Mouse (Mus musculus): ENCODE measurements around the gene Calcoco2. TPM values are rescaled to one million over a fixed set of nuclear protein-coding genes. Genes with fewer than 3 reads are reported as not detected.

The Calcoco2 gene
- polyA plus RNA-seq, 1 experiment from 2014 or later = not detected

DNA sequence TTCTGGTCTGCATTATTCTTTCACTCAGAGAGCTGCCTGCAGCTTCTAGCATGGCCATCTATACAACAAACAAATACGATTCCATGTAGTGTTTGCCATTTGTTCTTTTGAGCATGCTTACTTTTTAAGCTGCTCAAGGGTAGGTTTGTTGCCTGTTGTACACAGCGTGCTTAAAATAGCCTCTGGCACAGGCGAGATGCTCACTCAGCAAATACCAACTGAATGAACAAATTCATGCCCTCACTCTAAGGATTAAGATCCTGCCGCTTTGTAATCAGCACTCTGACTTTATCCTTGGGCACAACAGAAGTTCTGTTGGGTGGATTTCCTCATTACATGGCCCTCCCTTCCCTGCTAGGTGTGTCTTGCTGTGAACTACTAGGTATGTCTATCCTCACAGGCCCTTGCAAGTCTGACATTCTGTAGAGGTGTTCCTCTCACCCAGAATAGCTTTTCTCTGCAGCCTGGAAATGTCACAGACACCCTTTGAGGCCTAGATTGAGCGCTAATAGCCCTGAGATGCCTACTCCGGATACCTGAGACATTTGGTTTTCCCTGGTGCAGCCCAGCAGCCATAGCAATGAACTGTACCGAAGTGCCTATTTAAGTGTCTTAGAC, 19.0 kb downstream of the Calcoco2 start:
- no peak for TF ChIP-seq CTCF (IDR thresholded peaks at IDR 0.05; ENCODE audit: low read depth)
- WGBS = 38% methylated on average over 7 of the region's 7 CpGs
- Histone ChIP-seq H3K9me3 (ENCODE audit: control insufficient read depth) (no peaks in the 10 kb centered on the region), H3K27me3 (replicated peaks; ENCODE audit: control insufficient read depth, insufficient read depth, low read length) (no peaks in the 10 kb centered on the region), H3K4me2 (replicated peaks; ENCODE audit: low read depth) (no peak overlapping the region), H3K4me1 (replicated peaks; ENCODE audit: control insufficient read depth, insufficient read depth, low read length) (no peaks in the 10 kb centered on the region), H3K27ac (ENCODE audit: low read depth, low read length) (no peak overlapping the region), H3K9ac (ENCODE audit: low read depth, low read length) (no peak overlapping the region), H3K36me3 (ENCODE audit: control insufficient read depth, insufficient read depth) (no peaks in the 10 kb centered on the region), H3K4me3 (ENCODE audit: low read depth, low read length) (no peak overlapping the region)
- ATAC-seq = no peak

DNA sequence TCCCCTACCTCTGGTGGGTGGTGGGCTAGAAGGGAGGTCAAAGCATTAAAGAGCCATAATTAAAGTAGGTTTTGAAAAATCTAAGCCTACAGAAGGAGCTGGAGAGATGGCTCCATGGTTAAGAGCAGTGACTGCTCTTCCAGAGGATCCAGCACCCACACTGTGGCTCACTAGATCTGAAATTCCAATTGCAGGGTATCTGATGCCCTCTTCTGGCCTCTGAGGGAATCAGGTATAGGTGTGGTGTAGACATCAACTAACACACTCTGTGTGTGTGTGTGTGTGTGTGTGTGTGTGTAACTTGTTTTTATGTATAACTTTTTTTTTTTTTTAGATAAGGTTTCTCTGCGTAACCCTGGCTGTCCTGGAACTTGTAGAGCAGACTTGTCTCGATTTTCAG, 20.7 kb downstream of the Calcoco2 start:
- 50% methylated on average over 2 of the region's 2 CpGs for WGBS
- no peak for ATAC-seq
- H3K4me1 ChIP-seq (replicated peaks; ENCODE audit: control insufficient read depth, insufficient read depth, low read length) = no peaks in the 10 kb centered on the region

DNA sequence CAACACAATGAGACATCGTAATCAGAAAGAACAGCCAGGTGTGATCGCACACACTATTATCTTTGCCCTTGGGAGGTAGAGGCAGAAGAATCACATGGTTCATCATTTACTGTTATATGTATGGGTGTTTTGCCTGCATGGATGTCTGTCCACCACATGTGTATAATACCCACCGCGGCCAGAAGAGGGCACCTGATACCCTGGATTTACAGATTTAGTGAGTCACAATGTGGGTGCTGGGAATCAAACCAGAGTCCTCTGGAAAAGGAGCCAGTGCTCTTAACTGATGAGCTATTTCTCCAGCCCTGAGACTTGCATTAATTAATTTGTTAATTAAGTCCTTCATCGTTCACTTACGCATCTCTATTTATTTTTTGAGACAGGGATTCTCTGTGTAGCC, 23.8 kb downstream of the Calcoco2 start:
- Histone ChIP-seq H3K36me3 (ENCODE audit: control insufficient read depth, insufficient read depth) (no peaks in the 10 kb centered on the region), H3K4me3 (ENCODE audit: low read depth, low read length) (no peak overlapping the region), H3K4me2 (replicated peaks; ENCODE audit: low read depth) (no peak overlapping the region), H3K4me1 (replicated peaks; ENCODE audit: control insufficient read depth, insufficient read depth, low read length) (no peaks in the 10 kb centered on the region), H3K9me3 (ENCODE audit: control insufficient read depth) (no peaks in the 10 kb centered on the region), H3K27ac (ENCODE audit: low read depth, low read length) (no peak overlapping the region), H3K27me3 (replicated peaks; ENCODE audit: control insufficient read depth, insufficient read depth, low read length) (no peaks in the 10 kb centered on the region), H3K9ac (ENCODE audit: low read depth, low read length) (no peak overlapping the region)
- no peak for TF ChIP-seq CTCF (IDR thresholded peaks at IDR 0.05; ENCODE audit: low read depth)
- WGBS = 91% methylated on average over 6 of the region's 6 CpGs
- no peak for ATAC-seq

More for the DNA sequence above, 20.7 kb downstream of the Calcoco2 start:
- Histone ChIP-seq H3K4me2 (replicated peaks; ENCODE audit: low read depth) (no peak overlapping the region), H3K4me3 (ENCODE audit: low read depth, low read length) (no peak overlapping the region), H3K36me3 (ENCODE audit: control insufficient read depth, insufficient read depth) (no peaks in the 10 kb centered on the region), H3K27ac (ENCODE audit: low read depth, low read length) (no peak overlapping the region), H3K9ac (ENCODE audit: low read depth, low read length) (no peak overlapping the region), H3K27me3 (replicated peaks; ENCODE audit: control insufficient read depth, insufficient read depth, low read length) (no peaks in the 10 kb centered on the region), H3K9me3 (ENCODE audit: control insufficient read depth) (no peaks in the 10 kb centered on the region)
- TF ChIP-seq CTCF (IDR thresholded peaks at IDR 0.05; ENCODE audit: low read depth) = peak; percentile 76

DNA sequence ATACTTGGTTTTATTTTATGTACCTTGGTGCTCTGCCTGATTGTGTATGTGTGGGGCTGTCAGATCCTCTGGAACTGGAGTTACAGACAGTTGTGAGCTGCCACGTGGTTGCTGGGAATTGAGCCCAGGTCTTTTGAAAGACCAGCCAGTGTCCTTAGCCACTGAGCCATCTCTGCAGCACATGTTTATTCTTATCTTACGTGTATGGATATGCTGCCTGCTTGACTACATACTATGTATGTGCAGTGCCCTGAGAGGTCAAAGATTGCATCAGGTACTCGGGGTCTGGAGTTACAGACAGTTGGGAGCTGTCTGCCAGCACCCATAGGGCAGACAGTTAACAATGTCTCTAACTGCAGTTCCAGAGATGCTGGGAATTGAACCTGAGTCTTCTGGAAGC, 29.1 kb downstream of the Calcoco2 start:
- no peak overlapping the region for H3K9ac ChIP-seq (ENCODE audit: low read depth, low read length)
- H3K4me2 ChIP-seq (replicated peaks; ENCODE audit: low read depth) = no peak overlapping the region
- 56% methylated on average over 3 of the region's 3 CpGs for WGBS
- no peaks in the 10 kb centered on the region for H3K9me3 ChIP-seq (ENCODE audit: control insufficient read depth)
- H3K4me1 ChIP-seq (replicated peaks; ENCODE audit: control insufficient read depth, insufficient read depth, low read length) = no peaks in the 10 kb centered on the region
- no peak for TF ChIP-seq CTCF (IDR thresholded peaks at IDR 0.05; ENCODE audit: low read depth)
- H3K27me3 ChIP-seq (replicated peaks; ENCODE audit: control insufficient read depth, insufficient read depth, low read length) = no peaks in the 10 kb centered on the region
- ATAC-seq = no peak
- H3K27ac ChIP-seq (ENCODE audit: low read depth, low read length) = no peak overlapping the region
- no peaks in the 10 kb centered on the region for H3K36me3 ChIP-seq (ENCODE audit: control insufficient read depth, insufficient read depth)
- H3K4me3 ChIP-seq (ENCODE audit: low read depth, low read length) = no peak overlapping the region

DNA sequence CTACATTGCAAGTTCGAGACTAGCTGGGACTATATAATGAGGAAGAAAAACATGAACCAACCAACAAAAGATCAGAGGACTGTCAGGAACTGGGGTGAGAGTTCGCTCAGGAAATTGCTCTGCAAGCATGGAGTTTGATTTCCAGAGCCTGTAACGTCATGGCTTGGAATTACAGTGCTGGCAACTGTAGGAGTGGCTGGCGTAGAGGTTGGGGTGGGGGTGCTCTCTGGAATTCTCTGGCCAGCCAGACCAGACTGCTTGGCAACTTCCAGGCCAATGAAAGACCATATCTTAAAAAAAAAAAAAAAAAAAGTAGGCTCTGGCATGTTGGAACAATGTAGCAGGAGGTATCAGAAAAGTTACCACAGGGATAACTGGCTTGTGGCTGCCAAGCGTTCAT, 31.0 kb downstream of the Calcoco2 start:
- Histone ChIP-seq H3K9me3 (ENCODE audit: control insufficient read depth) (no peaks in the 10 kb centered on the region), H3K27me3 (replicated peaks; ENCODE audit: control insufficient read depth, insufficient read depth, low read length) (no peaks in the 10 kb centered on the region), H3K4me3 (ENCODE audit: low read depth, low read length) (no peak overlapping the region), H3K4me1 (replicated peaks; ENCODE audit: control insufficient read depth, insufficient read depth, low read length) (no peaks in the 10 kb centered on the region), H3K36me3 (ENCODE audit: control insufficient read depth, insufficient read depth) (no peaks in the 10 kb centered on the region), H3K9ac (ENCODE audit: low read depth, low read length) (no peak overlapping the region), H3K4me2 (replicated peaks; ENCODE audit: low read depth) (no peak overlapping the region), H3K27ac (ENCODE audit: low read depth, low read length) (no peak overlapping the region)
- 72% methylated on average over 5 of the region's 5 CpGs for WGBS
- no peak for ATAC-seq
- TF ChIP-seq CTCF (IDR thresholded peaks at IDR 0.05; ENCODE audit: low read depth) = no peak

DNA sequence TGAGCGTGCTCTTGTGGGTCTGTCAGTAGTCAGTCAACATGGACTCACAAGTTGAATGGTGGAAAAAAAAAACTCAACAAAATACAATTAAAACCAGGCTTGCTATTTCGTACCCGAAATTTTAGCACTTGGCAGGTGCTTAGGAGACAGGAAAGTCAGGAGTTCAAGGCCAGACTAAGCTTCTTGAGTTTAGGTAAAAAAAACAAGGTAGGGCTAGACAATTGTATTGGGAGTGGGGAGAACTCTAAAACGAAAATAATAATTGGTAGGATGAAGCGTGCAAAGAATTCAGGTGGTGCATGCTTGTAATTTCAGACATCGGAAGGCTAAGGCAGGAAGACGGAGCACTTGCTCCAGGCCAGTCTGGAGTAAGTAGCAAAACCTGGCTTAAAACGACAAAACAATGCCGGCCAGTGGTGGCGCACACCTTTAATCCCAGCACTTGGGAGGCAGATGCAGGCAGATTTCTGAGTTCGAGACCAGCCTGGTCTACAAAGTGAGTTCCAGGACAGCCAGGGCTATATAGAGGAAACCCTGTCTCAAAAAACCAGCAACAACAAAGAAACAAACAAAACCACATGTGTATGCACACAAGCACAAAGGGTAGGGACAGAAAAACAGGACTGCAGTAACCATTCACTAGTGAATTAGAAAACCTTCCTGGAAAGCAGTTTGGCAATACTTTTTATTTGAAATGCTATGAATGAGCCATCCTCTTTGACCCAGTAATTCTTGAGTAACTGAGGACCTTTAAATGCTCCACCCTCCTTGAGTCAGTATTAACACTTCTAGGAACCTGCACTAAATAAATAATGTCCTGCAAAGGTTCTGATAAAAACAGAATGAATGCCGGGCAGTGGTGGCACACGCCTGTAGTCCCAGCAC, 35.3 kb downstream of the Calcoco2 start:
- peaks cover 6% of the 10 kb centered on the region; the same call in 1 of the 2 replicates for H3K36me3 ChIP-seq (ENCODE audit: control insufficient read depth, insufficient read depth)
- WGBS = 62% methylated on average over 13 of the region's 13 CpGs
- H3K27me3 ChIP-seq (replicated peaks; ENCODE audit: control insufficient read depth, insufficient read depth, low read length) = no peaks in the 10 kb centered on the region
- H3K9me3 ChIP-seq (ENCODE audit: control insufficient read depth) = no peaks in the 10 kb centered on the region
- TF ChIP-seq CTCF (IDR thresholded peaks at IDR 0.05; ENCODE audit: low read depth) = no peak
- peak overlapping the region; percentile 74 for H3K27ac ChIP-seq (ENCODE audit: low read depth, low read length)
- no peak for ATAC-seq
- H3K9ac ChIP-seq (ENCODE audit: low read depth, low read length) = no peak overlapping the region
- no peaks in the 10 kb centered on the region for H3K4me1 ChIP-seq (replicated peaks; ENCODE audit: control insufficient read depth, insufficient read depth, low read length)
- H3K4me3 ChIP-seq (ENCODE audit: low read depth, low read length) = peak overlapping the region; percentile 29
- H3K4me2 ChIP-seq (replicated peaks; ENCODE audit: low read depth) = peak overlapping the region; percentile 60

Data from intestine, postnatal 0 days (tissue).